Mouse (Mus musculus) neural tube, embryonic 10.5 days (tissue): ENCODE measurements around the gene Hnrnpll.
"Not testable (repeated sequence)": the region's sequence is repeated elsewhere in the genome, so short reads cannot be mapped to it uniquely, and the experiment has no call there.

Experiments
- DNase-seq: peaks from one replicate; pipeline ENCODE4 v3.0.0-alpha.2; 2017; ENCODE audit warnings: low spot score; ENCODE audit errors: extremely low spot score

Gene Hnrnpll

DNA sequence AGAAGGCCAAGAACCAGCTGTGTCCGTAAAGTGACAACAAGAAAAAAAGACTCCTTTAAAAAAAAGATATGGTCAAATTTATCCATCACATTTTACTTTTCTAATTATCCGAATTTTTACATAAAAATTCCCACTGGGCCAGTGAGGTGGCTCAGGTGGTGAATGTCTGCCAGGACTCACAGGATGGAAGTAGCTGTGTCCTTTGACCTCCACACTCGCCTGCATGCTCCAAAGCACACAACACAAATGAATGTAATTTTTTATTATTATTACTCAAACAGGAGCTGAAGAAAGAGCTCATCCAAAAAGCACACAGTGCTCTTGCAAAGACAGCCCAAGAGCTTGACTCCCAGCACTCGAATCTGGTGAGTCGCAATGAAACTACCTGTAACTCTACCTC, 2.0 kb downstream of the Hnrnpll start:
- DNase-seq: peak; percentile 19

DNA sequence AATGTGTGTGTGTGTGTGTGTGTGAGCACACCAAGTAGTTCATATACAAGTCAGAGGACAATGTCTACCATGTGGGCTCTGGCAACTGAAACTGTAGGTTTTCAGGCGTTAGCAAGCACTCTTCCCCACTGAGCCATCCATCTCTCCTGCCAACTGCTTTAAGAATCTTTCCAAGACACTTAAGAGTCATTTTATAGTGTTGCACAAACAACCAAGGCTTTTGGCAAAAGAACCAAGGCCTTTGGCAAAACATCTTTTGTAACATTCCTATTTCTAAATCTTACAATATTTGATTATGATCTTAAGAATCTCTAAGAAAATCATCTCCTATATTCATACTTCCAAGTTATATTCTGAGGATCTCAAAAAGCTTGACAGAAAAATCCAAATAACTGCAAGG, 2.4 kb downstream of the Hnrnpll start:
- DNase-seq: no peak

DNA sequence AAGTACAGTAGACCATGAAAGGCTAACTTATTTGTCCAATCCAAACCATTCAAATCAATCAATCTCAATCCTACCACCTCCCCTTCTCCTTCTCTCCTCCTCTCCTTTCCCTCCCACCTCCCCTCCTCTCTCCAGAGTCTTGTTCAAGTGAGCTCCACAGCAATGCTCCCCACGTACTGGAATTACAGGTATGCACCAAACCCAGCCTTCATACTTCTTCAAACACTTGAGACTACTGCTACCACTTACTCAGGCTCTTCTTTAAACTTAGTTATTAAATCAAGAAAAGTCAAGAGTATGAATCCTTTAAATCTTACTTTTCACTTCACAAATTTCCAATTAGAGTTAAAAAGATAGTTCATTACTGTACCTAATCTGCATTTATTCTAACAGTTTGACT, 3.6 kb downstream of the Hnrnpll start:
- DNase-seq: no peak

DNA sequence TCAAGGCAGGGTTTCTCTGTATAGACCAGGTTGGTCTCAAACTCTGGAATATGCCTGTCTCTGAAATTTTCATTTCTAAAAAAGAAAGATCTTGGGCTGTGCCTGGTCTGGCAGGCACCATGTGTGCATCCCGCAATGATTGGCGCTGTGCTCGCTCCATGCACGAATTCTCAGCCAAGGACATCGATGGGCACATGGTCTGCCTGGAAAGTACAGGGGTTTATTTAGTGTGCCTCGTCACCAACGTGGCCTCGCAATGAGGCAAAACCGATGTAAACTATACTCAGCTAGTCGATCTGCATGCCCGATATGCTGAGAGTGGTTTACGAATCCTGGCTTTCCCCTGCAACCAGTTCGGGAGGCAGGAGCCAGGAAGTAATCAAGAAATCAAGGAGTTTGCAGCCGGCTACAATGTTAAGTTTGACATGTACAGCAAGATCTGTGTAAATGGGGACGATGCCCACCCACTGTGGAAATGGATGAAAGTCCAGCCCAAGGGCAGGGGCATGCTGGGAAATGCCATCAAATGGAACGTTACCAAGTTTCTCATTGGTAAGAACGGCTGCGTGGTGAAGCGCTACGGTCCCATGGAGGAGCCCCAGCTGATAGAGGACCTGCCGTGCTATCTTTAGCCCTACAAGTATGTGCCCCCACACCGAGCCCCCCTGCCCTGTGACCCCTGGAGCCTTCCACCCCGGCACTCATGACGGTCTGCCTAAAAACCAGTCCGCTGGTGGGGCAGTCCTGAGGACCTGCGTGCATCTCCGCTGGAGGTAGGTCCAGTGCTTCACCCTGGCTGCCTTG, 8.0 kb downstream of the Hnrnpll start:
- DNase-seq: no peak

DNA sequence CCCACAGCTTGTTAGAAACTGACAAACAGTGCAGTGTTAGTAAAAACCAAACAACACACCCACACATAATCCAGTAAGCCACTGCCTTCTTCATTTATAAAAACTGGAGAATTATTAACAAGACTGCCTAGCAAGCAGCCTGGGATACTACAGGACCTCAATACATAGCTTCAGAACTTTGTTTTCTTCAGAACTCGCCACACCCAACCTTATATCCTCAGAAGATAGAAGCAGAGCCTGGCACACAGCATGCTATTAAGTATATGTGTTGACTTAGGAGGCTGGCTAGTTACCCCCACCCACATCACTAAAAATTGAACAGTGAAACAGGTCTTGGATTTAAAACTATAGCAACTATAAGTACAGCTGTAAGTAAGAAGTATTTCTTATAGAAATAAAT, 10.5 kb downstream of the Hnrnpll start:
- no peak for DNase-seq

DNA sequence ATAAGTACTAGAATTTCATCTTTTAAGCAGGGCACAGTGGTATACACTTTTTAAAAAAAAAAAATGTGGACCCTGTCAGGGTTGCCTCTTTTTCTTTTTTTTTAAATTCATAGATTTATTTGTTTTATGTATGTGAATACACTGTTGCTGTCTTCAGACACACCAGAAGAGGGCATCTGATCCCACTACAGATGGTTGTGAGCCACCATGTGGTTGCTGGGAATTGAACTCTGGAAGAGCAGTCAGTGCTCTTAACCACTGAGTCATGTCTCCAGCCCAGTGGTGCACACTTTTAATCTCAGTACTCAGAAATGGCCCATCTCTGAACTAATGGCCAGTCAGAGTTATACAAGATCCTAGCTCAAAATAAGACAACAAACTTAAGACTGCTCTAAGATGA, 12.8 kb downstream of the Hnrnpll start:
- DNase-seq: not testable (repeated sequence)

DNA sequence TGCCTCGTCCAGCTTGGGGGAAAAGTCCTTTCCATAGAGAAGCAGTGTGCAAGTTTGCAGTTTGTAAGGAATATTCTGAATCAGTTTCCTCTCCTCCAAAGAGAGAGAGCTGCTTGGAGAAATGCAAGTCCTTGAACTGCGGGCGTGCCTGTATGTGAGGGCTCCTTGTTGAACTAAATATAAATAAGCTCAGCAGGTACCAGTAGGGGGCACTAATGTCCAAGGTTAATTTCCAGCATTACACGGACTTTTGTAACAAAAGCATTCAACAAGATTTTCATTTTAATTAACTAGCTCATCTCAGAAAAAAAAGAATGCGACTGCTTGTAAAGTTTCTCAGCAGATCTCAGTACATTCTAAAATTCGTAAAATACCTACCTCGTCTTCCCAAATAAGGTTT, 13.9 kb downstream of the Hnrnpll start:
- peak; percentile 31 for DNase-seq

DNA sequence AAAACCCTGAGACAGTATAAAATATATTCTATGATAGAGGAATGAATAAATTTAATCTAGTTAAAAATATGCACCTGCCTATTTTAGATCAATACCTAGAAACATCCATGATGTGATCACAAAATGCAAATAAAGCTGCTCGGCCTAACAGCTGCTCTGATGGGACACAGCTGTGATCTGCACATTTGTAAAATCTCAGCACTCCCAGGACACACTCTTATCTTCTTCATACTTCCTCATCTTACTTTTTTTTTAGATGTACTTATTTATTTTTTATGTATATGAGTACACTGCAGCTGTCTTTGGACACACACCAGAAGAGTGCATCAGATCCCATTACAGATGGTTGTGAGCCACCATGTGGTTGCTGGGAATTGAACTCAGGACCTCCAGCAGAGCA, 20.4 kb downstream of the Hnrnpll start:
- DNase-seq: peak; percentile 3

DNA sequence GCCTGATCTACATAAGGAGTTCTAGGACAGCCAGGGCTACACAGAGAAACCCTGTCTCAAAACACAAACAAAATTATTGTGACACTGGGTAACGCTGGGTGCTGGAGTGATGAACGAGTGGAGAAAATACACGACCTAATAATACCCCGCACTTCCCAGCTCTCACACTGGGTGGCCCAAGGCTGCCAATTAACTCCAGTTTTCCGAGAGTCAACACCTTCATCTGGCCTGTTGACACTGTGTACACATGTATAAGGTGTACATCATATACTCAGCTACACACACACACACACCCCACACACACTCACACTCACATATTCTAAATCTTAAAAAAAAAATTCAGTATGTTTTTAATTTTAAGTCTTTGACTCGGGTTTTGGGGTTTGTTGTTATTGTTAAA, 33.5 kb downstream of the Hnrnpll start:
- peak; percentile 11 for DNase-seq

DNA sequence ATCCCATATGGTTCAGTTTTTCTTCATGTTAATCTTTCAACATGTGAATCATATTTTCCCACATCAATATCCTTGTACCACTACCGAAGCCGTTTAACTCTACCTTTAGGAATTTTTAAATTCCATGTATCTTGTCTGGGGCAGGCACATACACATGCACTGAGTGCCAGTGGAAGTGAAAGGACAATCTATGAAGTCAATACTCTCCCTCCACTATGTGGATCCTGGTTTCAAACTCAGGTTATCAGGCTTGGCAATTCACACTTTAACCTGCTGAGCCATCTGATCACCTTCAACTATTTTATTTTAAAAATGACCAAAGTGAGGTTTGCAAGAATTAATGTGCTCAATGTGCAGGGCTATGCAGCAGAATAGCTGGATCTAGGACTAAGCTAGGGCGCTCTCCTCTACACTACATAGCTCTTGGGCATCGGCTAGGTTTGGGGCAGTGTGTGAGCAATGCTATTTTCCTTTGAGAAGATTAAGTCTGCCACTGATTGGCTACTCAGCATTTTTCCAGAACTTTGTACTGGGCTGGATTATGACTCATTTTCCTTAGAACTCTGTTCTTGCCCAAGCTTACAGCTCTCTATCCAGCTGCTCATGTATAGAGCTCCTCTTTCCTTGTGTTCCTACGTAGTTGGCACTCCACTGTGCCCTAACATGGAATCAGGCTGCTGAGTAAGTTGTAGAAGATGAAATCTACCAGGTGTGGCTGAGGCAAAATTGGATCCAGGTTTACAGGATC, 35.8 kb downstream of the Hnrnpll start:
- DNase-seq: peak; percentile 12

DNA sequence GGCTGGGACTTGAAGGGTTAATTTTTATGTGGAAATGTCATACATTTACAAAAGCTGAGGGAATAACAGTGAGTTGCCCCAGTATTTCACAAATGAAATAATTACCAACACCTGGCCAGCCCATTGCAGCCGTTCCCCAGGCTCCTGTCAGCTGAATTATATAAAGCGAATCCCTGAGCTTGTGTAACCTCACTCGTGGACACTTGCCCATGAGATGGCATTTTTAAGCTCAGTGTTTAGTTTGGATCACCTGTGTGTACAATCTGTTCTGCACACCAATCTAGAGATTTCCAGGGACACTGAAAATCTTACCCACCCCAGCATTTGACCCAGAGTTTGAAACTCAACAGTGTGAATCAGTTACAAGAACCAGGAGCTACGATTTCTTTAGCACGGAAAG, 40.0 kb downstream of the Hnrnpll start:
- peak; percentile 20 for DNase-seq

DNA sequence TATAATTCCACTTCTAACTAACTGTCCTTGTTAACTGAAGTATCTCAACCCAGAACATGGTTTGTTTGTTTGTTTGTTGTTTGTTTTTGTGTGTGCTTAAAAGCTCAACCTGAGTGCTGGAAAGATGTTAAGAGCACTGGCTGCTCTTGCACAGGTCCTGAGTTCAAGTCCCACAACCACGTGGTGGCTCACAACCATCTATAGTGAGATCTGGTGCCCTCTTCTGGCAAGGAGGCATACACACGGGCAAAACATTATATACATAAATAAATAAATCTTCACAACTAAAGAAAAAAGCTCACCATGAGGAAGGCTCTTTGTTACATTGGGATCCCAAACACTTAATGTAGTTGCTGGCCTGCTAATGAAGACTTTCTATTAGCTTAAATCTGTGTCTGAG, 41.6 kb downstream of the Hnrnpll start:
- DNase-seq: peak; percentile 11

DNA sequence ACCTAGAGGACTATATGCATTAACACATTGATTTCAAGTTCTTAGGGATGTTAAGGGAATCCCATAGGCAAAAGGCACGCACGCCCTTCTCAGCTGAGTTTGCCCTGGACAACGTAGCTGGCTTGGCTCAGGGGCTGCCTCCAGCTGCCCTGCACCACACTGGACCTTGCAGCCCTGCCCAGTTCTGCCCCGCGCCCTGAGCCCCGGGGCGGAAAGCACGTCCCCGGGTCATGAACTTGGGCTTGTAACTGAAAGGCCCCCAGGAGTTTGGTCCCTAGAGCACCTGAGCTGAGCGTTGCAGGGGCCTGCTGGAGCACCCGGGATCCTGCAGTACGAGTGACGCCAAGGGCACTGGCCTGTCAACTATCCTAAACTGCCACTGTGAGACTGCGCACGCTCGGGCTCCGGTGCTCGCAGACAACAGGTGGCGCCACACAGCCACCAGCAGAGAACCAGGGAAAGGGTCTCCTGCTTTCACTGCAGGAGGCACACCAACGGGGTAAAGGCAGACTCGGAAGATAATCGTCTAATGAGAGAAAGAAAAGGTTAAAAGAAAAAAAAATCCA, 43.1 kb downstream of the Hnrnpll start:
- DNase-seq: peak; percentile 57

DNA sequence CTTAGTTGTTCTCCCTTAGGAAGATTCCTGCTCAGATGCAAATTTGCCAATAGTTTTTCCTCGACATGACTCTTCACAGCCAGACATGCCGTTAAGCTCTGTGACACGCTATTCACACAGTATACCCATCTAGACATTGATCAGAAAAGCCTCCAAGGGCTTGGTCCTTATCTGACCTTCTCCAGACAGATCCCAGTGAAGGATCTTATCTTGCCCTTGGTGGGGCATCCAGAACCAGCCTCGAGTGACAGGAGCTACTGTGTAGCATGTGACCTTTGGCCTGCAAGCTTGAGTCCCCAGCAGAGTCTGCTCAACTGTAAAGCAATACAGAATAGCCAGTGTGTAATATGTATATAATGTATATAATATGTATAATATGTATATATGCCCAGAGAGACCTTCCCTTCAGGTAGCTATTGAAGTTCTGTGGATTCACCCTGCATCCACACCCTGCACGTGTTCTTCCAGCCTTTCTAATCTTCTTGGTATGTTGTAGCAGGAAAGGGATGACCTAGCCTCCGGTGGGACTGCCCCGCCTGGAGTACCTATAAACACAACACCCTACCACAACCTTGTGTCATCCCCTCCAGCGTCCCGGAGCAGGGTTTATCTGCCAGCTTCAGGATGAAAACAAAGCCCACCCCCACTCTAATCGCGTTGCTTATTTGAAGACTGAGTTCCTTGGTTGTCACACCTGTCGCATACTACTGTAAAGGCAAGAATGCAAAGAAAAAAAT, 43.7 kb downstream of the Hnrnpll start:
- no peak for DNase-seq

DNA sequence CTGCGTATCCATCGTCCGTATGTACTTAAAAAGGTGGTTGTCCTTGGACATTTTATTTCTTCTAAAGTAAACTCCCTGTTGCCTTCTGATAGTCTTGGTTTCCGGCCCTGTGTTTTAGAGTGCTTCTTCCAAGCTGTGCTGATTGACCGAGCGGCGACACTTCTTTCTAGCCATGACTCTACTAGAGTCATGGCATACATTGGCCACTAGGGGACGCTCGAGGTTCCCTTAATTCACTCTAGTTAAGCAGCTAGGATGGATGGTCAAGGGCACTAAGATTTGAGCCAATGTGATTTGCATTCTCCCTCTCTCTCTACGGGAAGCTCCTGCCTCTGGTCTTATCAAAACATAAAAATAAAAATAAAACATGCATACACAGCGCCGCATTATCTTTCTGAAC, 44.7 kb downstream of the Hnrnpll start:
- DNase-seq: peak; percentile 60

DNA sequence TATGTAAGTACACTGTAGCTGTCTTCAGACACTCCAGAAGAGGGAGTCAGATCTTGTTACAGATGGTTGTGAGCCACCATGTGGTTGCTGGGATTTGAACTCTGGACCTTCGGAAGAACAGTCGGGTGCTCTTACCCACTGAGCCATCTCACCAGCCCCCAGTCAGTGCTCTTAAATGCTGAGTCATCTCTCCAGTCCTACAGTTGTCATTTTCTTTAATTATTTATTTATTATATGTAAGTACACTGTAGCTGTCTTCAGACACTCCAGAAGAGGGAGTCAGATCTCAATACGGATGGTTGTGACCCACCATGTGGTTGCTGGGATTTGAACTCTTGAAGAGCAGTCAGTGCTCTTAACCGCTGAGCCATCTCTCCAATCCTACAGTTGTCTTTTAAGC, 45.7 kb downstream of the Hnrnpll start:
- not testable (repeated sequence) for DNase-seq

DNA sequence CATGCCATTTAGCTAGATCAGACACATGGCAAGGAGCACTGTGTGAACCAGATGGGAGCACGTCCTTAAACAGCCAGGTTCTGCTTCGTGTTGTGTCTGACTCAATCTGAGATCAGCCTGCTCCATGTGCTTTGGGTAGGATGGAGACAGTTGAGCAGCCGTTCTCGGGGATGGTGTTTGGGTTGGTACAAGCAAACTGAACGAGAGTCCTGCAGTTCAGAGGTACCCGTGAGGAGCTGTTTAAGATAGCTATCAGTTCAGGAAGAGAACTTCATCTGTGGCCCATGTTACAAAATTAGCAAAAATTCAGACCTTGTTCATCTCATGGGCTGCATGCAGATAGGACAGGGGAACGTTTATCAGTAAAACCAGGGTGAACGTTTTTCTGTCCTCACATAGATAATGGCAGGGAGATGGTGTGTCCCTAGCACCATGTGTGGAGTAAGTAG, 47.7 kb downstream of the Hnrnpll start:
- no peak for DNase-seq

DNA sequence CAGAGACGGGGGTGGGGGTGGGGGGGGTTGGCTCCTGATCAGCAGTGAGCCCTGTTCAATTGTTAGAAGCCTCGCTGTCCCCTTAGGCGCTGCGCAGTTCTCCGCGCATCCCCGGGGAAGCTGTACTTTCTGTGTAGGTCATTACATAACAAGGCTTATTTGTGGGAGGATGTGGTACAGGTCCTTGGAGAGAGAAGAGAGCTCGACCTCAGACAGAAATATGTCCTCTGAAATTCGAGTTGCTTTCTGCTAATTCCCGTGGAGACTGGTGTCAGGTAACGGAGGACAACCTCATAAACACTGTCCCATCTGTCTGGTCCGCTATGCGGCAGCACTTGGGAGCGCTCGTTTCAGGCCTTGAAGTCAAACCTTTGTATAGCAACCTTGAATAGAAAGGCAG, 52.2 kb downstream of the Hnrnpll start:
- DNase-seq: peak; percentile 36

DNA sequence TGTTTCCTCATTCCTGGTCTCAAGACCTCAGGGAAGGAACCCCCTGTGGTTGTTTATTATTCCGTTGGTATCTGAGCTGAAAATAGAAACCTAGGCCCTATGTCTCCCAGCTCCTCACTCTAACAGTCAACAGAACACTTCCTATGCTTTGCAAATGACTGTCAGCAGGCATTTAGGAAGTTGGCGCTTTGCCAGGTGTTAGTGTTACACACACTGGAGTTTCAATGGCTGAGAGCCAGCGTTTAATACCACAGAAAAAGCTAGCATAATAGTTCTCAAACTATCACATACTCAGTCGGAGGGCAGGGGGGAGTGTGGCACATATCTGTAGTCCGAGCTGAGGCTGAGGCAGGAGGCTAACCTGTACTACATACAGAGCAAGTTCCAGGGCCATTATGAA, 53.3 kb downstream of the Hnrnpll start:
- DNase-seq: no peak

DNA sequence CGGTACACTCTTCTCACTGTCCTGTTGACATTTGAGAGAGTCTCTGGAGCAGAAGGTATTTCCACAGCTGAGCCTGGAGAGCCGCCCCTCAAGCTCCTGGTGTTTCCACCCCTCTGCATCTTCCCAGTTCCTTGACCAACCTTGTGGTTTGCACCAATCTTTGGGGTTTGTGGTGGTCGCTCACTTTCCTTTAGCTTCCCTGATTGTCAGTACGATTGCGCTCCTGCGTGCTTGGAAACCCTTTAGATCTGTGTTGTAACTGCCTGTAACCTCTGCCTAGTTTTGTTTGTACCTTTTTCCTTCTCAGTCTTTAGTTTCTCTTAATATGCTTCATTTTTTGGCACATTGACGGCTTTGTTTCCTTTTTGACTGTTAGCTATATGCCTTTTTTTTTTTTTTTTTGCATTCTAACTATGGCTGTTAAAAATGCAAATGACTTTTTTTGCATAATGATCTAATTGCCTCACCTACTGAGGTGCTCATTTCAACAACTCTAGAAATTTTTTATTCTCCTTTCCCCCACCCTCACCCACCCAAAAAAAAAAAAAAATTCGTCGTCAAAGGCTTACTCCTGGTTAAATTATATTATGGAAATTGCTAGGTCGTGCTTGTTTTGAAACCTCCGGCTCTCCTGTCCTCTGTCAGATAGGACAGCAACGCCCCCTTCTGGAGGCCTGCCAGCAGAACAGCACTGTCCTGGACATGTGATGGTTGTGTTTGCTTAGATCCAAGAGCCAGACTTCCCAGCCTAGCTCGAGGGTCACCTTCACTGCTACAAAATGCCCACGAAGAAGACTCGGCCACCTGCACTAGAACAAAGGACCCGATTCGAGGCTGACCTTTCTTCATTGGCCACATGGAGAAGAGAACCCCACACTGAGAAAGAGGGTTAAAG, 57.5 kb downstream of the Hnrnpll start:
- peak; percentile 52 for DNase-seq

DNA sequence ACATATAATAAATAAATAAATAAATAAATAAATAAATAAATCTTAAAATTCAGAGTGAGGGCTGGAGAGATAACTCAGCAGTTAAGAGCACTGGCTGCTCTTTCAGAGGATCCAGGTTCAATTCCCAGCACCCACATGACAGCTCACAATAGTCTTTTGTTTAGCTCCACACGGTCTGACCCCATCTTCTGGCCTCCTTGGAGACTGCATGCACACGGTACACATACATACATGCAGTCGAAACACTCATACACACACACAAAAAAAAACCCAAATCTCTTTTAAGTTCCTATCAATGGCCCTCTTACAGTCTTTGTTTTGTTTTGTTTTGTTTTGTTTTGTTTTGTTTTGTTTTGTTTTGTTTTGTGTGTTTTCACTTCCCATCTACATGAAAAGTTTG, 58.3 kb downstream of the Hnrnpll start:
- not testable (repeated sequence) for DNase-seq
